Mouse (Mus musculus) liver, embryonic 13.5 days (tissue): ENCODE measurements around the gene Mdga1. TPM values are rescaled to one million over a fixed set of nuclear protein-coding genes. Genes with fewer than 3 reads are reported as not detected.

Experiments used
- ATAC-seq: fragments of 200-750 bp; cut with Nextera tagmentation; 2 replicates; pipeline ENCODE4 v1.8.0; 2017; ENCODE audit warnings: low read depth, mild to moderate bottlenecking, moderate number of reproducible peaks, moderate library complexity
- DNase-seq: peaks from one replicate; pipeline ENCODE4 v3.0.0; 2022
- H3K27ac ChIP-seq: fragments of 300-500 bp; sonication (generic); 2 replicates; pipeline ENCODE4 v1.5.1; 2015; ENCODE audit warnings: moderate library complexity, mild to moderate bottlenecking, inconsistent platforms
- H3K27me3 ChIP-seq: fragments of 300-500 bp; sonication (generic); 2 replicates; pipeline ENCODE4 v1.6.1; 2015; ENCODE audit warnings: mild to moderate bottlenecking, inconsistent platforms
- H3K36me3 ChIP-seq: fragments of 300-500 bp; sonication (generic); 2 replicates; pipeline ENCODE4 v1.6.1; 2015; ENCODE audit warnings: mild to moderate bottlenecking, inconsistent platforms
- H3K4me1 ChIP-seq: fragments of 300-500 bp; sonication (generic); replicated peaks from 2 replicates; pipeline ENCODE4 v1.6.1; 2015; ENCODE audit warnings: inconsistent platforms
- H3K4me2 ChIP-seq: fragments of 300-500 bp; sonication (generic); 2 replicates; pipeline ENCODE4 v1.6.1; 2015; ENCODE audit warnings: inconsistent platforms, mild to moderate bottlenecking, moderate library complexity
- H3K4me3 ChIP-seq: fragments of 300-500 bp; sonication (generic); replicated peaks from 2 replicates; pipeline ENCODE4 v1.5.1; 2015; ENCODE audit warnings: mild to moderate bottlenecking, inconsistent platforms
- H3K9ac ChIP-seq: fragments of 300-500 bp; sonication (generic); 2 replicates; pipeline ENCODE4 v1.6.1; 2015; ENCODE audit warnings: mild to moderate bottlenecking, inconsistent platforms
- H3K9me3 ChIP-seq: fragments of 300-500 bp; sonication (generic); replicated peaks from 2 replicates; pipeline ENCODE4 v1.6.1; 2016; ENCODE audit warnings: inconsistent platforms
- WGBS: fragments of 180-500 bp; shearing (Covaris S2); methylation state at CpG from one replicate; pipeline ENCODE4 v1.1.7; 2015; ENCODE audit not compliant: insufficient replicate concordance; 5-methylcytosine and 5-hydroxymethylcytosine counted together
- polyA plus RNA-seq: library from polyadenylated mRNA; unstranded; fragments of >200 nt; fragmentation: Nextera tagmentation; extraction: Ambion mirVana; gene quantifications from 2 replicates; pipeline ENCODE4 v1.2.1, GENCODE M21; 2015

Mdga1 gene
- polyA plus RNA-seq, 1 experiment from 2014 or later, result 1.1 TPM

GRCm38 (mm10) chr17:29819608-29820007, 150.3 kb downstream of the Mdga1 start:
- Histone ChIP-seq H3K9me3 (no peaks in the 10 kb centered on the region), H3K27ac (no peak overlapping the region), H3K4me3 (no peak overlapping the region), H3K36me3 (no peaks in the 10 kb centered on the region), H3K27me3 (peaks cover 43% of the 10 kb centered on the region), H3K4me2 (no peak overlapping the region), H3K9ac (no peak overlapping the region), H3K4me1 (peaks cover 5% of the 10 kb centered on the region)
- ATAC-seq (no peak), DNase-seq (no peak)
- WGBS, result 77% methylated on average over 3 of the region's 3 CpGs

GRCm38 (mm10) chr17:29818989-29819388, 150.9 kb downstream of the Mdga1 start:
- Histone ChIP-seq H3K9me3 (no peaks in the 10 kb centered on the region), H3K4me2 (no peak overlapping the region), H3K9ac (no peak overlapping the region), H3K27ac (no peak overlapping the region), H3K4me1 (peaks cover 8% of the 10 kb centered on the region), H3K36me3 (no peaks in the 10 kb centered on the region), H3K4me3 (no peak overlapping the region), H3K27me3 (peaks cover 44% of the 10 kb centered on the region)
- WGBS, result 71% methylated on average over 7 of the region's 7 CpGs
- no peak for ATAC-seq
- DNase-seq, result no peak

- H3K4me1 ChIP-seq, result peaks cover 12% of the 10 kb centered on the region
- H3K36me3 ChIP-seq, result no peaks in the 10 kb centered on the region
- no peak overlapping the region for H3K4me3 ChIP-seq
- 62% methylated on average over 11 of the region's 11 CpGs for WGBS
- H3K9ac ChIP-seq, result no peak overlapping the region
- DNase-seq (no peak), ATAC-seq (no peak)
- no peak overlapping the region for H3K4me2 ChIP-seq
- H3K27ac ChIP-seq, result no peak overlapping the region
- no peaks in the 10 kb centered on the region for H3K9me3 ChIP-seq
- peaks cover 41% of the 10 kb centered on the region for H3K27me3 ChIP-seq
These were observed 151.5 kb downstream of the Mdga1 start for GRCm38 (mm10) chr17:29818264-29818945.

- 60% methylated on average over 6 of the region's 6 CpGs for WGBS
- Histone ChIP-seq H3K36me3 (no peaks in the 10 kb centered on the region), H3K27me3 (peaks cover 30% of the 10 kb centered on the region; the same call in 1 of the 2 replicates), H3K4me2 (no peak overlapping the region), H3K9ac (no peak overlapping the region), H3K4me1 (peaks cover 20% of the 10 kb centered on the region), H3K27ac (no peak overlapping the region), H3K9me3 (no peaks in the 10 kb centered on the region), H3K4me3 (no peak overlapping the region)
- no peak for ATAC-seq
- DNase-seq, result no peak
These were observed 155.1 kb downstream of the Mdga1 start for GRCm38 (mm10) chr17:29814758-29815157.

- DNase-seq (no peak), ATAC-seq (peak; percentile 71)
These were observed 156.6 kb downstream of the Mdga1 start for GRCm38 (mm10) chr17:29813328-29813727.

GRCm38 (mm10) chr17:29803545-29803944, 166.3 kb downstream of the Mdga1 start:
- Histone ChIP-seq H3K27ac (no peak overlapping the region), H3K4me2 (no peak overlapping the region), H3K27me3 (peaks cover 18% of the 10 kb centered on the region; the same call in 1 of the 2 replicates), H3K4me1 (0 out of 2 replicates have a peak, but pooled peaks cover 3% of the 10 kb centered on the region), H3K36me3 (no peaks in the 10 kb centered on the region), H3K4me3 (no peak overlapping the region), H3K9ac (no peak overlapping the region), H3K9me3 (peaks cover 5% of the 10 kb centered on the region; the same call in 1 of the 2 replicates)
- DNase-seq (no peak), ATAC-seq (no peak)
- WGBS, result 52% methylated on average over 3 of the region's 3 CpGs

More at GRCm38 (mm10) chr17:29813328-29813727, 156.6 kb downstream of the Mdga1 start:
- Histone ChIP-seq H3K4me2 (peak overlapping the region; percentile 23; the same call in 1 of the 2 replicates), H3K36me3 (no peaks in the 10 kb centered on the region), H3K4me1 (peaks cover 20% of the 10 kb centered on the region), H3K4me3 (no peak overlapping the region), H3K9ac (no peak overlapping the region), H3K27ac (no peak overlapping the region), H3K27me3 (0 out of 2 replicates have a peak, but pooled peaks cover 22% of the 10 kb centered on the region), H3K9me3 (no peaks in the 10 kb centered on the region)
- WGBS, result 15% methylated on average over 4 of the region's 4 CpGs

- ATAC-seq (peak; percentile 39; the same call in 1 of the 2 replicates), DNase-seq (peak; percentile 31)
- Histone ChIP-seq H3K4me2 (no peak overlapping the region), H3K4me1 (0 out of 2 replicates have a peak, but pooled peaks cover 5% of the 10 kb centered on the region), H3K9me3 (peaks cover 5% of the 10 kb centered on the region; the same call in 1 of the 2 replicates), H3K4me3 (no peak overlapping the region), H3K36me3 (no peaks in the 10 kb centered on the region), H3K9ac (no peak overlapping the region), H3K27ac (no peak overlapping the region), H3K27me3 (peaks cover 29% of the 10 kb centered on the region)
- 22% methylated on average over 4 of the region's 4 CpGs for WGBS
These were observed 168.5 kb downstream of the Mdga1 start for GRCm38 (mm10) chr17:29801358-29801757.

- Histone ChIP-seq H3K4me3 (no peak overlapping the region), H3K9ac (no peak overlapping the region), H3K9me3 (peaks cover 4% of the 10 kb centered on the region; the same call in 1 of the 2 replicates), H3K4me1 (0 out of 2 replicates have a peak, but pooled peaks cover 10% of the 10 kb centered on the region), H3K27ac (no peak overlapping the region), H3K36me3 (no peaks in the 10 kb centered on the region), H3K27me3 (peaks cover 37% of the 10 kb centered on the region), H3K4me2 (no peak overlapping the region)
- ATAC-seq (no peak), DNase-seq (no peak)
- 42% methylated on average over 6 of the region's 6 CpGs for WGBS
These were observed 169.8 kb downstream of the Mdga1 start for GRCm38 (mm10) chr17:29800096-29800455.

GRCm38 (mm10) chr17:29799398-29800095, 170.3 kb downstream of the Mdga1 start:
- no peak for ATAC-seq
- WGBS, result 57% methylated on average over 21 of the region's 21 CpGs

GRCm38 (mm10) chr17:29798151-29798550, 171.7 kb downstream of the Mdga1 start:
- no peak for DNase-seq
- H3K9me3 ChIP-seq, result no peaks in the 10 kb centered on the region
- no peak overlapping the region for H3K4me3 ChIP-seq
- ATAC-seq, result no peak
- H3K4me2 ChIP-seq, result no peak overlapping the region
- H3K9ac ChIP-seq, result no peak overlapping the region
- H3K27me3 ChIP-seq, result peaks cover 49% of the 10 kb centered on the region
- H3K4me1 ChIP-seq, result 0 out of 2 replicates have a peak, but pooled peaks cover 10% of the 10 kb centered on the region
- WGBS, result 61% methylated on average over 10 of the region's 10 CpGs
- no peaks in the 10 kb centered on the region for H3K36me3 ChIP-seq
- no peak overlapping the region for H3K27ac ChIP-seq

More at GRCm38 (mm10) chr17:29799398-29800095, 170.3 kb downstream of the Mdga1 start:
- no peak overlapping the region for H3K4me2 ChIP-seq
- H3K4me1 ChIP-seq, result 0 out of 2 replicates have a peak, but pooled peaks cover 10% of the 10 kb centered on the region
- peaks cover 43% of the 10 kb centered on the region for H3K27me3 ChIP-seq
- H3K9ac ChIP-seq, result no peak overlapping the region
- H3K4me3 ChIP-seq, result no peak overlapping the region
- no peak overlapping the region for H3K27ac ChIP-seq
- H3K9me3 ChIP-seq, result no peaks in the 10 kb centered on the region
- H3K36me3 ChIP-seq, result no peaks in the 10 kb centered on the region
- DNase-seq, result no peak

GRCm38 (mm10) chr17:29796787-29797186, 173.1 kb downstream of the Mdga1 start:
- Histone ChIP-seq H3K27ac (no peak overlapping the region), H3K4me2 (no peak overlapping the region)
- WGBS, result 32% methylated on average over 9 of the region's 9 CpGs

More at GRCm38 (mm10) chr17:29796787-29797186, 173.1 kb downstream of the Mdga1 start:
- DNase-seq (no peak), ATAC-seq (no peak)
- Histone ChIP-seq H3K36me3 (no peaks in the 10 kb centered on the region), H3K9ac (no peak overlapping the region), H3K27me3 (peaks cover 46% of the 10 kb centered on the region), H3K4me1 (0 out of 2 replicates have a peak, but pooled peaks cover 10% of the 10 kb centered on the region), H3K4me3 (no peak overlapping the region), H3K9me3 (no peaks in the 10 kb centered on the region)
